Mouse (Mus musculus) T-helper 2 cell (primary cell): ENCODE measurements around the gene Mapk14.

Experiments used
- in situ Hi-C: fragments of 300-600 bp; cut with MboI, MseI; formaldehyde crosslinking; loops from one replicate; pipeline ENCODE4 v1.15.1; 2025; ENCODE audit warnings: high pct_unique_total_duplicates

The Mapk14 gene

DNA sequence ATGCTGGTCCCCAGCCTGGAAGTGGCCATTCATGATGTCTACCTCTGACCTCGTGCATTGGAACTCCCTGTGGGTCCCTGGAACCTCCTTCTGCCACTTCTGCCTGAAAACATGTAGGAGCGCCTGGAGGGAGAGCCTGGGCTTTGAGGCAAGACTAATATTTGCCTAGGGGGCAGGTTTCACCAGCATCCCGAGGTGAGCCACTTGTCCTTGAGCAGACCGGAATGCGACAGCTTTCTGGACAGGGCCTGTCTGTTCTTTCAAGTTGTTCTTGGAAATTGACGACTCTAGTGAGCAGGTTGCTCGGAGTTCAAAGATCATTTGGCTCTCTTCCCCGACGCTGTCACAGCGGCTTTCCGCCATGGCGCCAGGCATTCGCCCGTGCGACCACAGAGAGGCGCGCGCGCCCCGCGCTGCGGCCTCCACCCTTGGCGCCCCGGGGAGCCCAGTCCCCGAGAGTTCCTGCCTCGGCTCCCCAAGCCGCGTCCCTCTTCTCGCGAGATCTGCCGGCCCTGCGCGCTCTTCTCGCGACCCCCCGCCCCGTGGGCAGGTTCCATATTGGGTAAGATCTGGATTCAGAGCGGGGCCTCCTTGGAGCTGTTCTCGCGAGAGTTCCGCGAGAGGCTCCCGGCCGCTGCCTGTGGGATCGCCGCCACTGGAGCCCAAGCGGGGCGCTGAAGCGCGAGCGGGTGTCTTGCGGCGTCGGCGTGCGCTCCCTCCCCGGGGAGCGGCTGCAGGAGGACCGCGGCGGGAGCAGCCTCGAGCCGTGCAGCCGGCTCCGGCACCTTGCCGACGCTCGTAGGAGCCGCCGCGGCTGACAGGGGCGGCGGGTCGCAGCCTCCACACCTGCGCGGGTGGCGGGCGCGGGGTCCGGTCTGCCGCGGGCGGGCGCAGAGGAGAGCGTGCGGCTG, at the start of gene Mapk14:
TSS of gene Mapk14 (plus strand) at position 554 of the 911 bp plus-strand sequence.
- in situ Hi-C loops: no loop called here

DNA sequence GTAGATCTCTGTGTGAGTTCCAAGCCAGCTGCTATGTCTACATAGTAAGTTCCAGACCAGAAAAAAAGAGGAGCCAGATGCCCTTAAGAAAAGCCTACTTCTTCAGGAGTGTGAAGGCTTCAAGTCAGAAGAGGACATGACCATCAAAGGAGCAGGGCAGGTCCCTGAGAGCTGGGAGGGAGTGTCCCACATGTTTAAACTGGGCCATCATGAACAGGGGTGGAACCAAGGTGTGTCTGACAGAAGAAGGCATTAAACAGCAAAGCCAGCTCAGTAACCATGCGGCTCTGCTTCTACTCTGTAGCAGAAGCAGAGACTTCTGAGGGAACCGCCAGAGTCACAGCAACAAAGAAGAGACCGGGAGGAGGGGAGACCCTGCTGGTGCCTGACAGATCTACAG, 47.4 kb upstream of the Mapk14 start:
- in situ Hi-C loops: no loop called here

DNA sequence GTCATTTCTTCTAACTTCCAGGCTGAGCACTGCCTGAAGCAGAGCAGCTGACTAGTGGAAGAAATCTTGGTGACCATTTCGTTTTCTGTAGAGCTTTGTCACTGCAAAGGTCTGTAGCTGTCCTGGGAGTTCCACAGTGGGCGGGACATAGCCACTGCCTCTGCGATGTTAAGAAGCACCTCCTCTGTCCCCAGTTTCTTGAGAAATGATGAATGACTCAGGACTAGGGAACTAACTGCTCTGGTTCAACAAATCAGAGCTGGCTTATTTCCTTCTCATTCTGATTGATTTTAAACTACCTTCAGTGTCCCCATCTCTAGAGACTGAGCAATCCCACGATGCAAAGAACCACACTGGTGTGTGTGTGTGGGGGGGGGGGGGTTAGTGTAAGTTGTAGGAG, 47.0 kb upstream of the Mapk14 start:
- in situ Hi-C loops: no loop called here

DNA sequence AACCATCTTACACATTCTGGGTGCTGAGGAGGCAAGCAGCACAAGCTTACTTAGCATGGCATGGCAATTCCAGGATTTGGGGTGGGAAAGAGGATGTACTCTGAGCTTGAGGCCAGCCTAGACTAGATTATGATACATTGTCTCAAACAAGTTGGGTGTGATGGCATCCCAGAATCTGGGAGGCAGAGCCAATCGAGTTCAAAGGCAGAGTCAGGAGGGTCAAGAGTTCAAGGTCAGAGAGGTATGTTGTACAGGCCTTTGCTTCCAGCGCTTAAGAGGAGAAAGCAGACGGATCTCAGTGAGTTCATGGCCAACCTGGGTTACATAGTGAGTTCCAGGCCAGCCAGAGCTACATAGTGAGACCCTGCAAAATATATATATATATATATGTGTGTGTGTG, 44.9 kb upstream of the Mapk14 start:
- in situ Hi-C loops: no loop called here

DNA sequence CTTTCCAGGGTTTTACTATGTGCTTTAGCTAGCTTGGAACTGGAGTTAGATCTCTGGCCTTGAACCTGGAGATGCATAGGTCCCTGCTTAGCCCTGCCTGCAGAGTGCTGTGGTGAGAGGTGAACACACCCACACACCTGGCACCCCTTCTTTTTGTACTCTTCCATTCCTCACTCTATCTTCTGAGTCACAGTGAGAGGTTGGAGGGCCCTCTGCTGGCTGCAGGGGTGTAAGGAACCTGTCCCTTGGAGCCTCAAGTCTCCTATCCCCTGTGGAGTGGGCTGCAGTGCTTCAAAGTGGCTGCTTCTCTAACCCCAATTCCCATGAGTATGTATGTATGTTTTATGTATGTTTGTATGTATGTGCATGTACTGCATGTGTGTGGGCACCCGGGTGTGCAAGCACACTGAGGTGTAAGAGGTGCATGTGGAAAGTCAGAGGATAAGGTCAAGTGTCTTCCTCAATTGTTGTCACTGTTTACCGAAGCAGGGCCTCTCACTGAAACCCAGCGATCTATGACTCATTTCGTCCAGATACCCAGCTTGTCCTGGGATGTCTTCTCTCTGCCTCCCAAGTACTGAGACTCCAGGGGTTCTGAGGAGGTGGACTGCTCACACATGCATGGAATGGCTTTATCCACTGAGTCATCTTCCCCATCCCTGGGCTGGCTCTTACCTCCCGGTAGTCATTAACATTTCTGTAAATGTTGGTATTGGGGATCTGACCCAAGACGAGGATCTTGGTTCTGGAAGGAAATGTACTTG, 42.3 kb upstream of the Mapk14 start:
- in situ Hi-C loops: no loop called here

DNA sequence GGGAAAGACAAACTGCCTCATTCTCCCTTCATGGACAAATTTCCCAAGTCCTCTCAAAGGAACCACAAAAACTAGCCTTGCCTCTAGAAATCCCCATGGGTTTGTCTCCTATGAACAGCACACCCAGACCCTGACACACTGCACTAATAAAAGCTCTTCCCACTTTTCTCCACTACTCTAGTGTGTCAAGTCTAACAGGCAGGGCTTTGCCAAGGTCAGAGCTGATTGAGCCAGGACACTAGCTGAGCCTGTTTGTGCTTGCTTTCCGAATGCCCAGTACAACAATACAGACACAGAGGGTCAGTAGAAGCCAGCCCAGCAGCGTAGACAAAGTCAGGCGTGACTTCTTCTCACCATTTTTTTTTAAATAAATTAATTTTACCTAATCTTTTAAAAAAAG, 40.9 kb upstream of the Mapk14 start:
- in situ Hi-C loops: no loop called here

DNA sequence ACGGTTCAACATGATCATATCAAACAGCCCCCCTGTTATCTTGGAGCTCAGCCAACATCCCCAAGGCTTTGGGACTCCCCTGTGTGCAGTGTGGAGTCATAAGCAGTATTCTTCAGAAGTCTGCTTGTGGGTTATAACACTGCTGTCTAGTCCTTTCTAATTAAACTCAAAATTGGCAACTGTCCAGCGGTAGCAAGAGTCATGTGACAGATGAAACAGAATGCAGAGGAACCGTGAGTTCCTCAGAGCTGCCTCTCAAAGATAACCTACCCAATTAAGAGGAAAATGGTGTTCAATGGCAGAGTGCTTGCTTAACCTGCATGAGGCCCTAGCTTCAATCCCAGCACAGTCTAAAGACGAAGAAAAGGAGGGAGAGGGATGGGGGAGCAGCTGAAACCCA, 33.2 kb upstream of the Mapk14 start:
- in situ Hi-C loops: no loop called here

DNA sequence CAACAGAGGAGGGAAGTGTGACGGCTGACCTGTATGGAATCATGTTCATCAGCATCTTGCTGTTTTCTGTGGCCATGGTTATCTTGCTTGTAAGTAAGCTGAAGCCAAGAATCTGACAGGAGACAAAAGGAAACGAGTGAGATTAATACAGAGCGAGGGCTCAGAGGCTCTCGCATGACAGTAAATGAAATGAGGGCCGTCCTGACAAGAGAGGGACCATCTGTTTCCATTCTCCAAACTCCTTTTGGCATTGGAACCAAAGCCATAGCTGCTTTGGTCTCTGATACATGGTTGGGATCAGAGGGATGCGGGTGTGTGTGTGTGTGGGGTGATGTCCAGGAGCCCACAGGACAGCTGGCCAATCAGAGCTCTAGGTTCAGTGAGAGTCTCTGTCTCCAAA, 31.6 kb upstream of the Mapk14 start:
- in situ Hi-C loops: no loop called here

DNA sequence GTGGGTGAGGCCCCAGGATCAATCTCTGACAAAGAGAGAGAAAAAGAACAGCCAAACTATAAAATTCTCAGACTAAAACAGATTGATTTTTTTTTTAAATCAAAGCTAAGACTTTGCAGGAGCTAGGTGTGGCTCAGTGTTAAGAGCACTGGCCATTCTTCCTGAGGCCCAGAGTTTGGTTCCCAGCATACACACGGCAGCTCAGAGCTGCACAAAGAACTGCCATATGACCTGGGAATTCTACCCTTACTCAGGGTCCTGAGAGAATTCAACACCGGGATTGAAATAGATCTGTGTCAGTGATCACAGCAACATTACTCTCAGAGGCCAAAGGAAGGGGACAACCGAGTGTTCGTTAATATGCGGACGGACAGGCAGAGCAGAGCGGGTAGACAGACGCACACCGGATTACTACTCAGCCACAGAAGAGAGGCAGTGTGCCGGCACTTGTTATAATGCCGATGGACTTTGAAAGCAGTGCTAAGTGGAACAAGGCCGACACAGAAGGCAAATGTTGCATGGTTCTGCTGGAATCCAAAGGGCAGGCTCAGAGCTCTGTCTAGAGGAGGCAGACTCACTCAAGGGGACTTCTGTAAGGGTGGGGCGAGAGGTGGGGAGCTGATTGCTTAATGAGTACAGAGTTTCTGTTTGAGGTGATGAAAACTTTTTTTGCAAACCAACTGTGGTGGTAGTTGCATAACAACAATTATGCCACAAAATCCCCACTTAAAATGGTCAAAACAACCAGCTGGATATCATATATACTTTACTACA, 8.6 kb upstream of the Mapk14 start:
- in situ Hi-C loops: no loop called here

DNA sequence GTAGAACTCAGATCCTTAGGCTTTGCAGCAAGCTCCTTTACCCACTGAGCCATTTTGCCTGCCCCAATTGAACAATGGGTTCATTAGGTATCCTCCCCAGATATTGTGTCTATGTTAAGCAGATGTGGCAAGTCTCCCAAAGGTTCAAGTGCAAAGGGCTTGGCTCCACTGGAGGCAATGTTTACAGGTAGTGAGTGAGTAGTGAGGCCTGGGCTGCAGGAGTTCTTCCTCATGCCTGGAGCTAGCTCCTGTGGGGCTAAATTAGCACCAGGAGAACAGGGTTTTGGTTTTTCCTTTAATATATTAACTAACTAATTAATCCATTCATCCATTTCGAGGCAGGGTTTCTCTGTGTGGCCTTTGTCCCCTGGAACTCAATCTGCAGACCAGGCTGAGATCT, 7.5 kb upstream of the Mapk14 start:
- in situ Hi-C loops: no loop called here

DNA sequence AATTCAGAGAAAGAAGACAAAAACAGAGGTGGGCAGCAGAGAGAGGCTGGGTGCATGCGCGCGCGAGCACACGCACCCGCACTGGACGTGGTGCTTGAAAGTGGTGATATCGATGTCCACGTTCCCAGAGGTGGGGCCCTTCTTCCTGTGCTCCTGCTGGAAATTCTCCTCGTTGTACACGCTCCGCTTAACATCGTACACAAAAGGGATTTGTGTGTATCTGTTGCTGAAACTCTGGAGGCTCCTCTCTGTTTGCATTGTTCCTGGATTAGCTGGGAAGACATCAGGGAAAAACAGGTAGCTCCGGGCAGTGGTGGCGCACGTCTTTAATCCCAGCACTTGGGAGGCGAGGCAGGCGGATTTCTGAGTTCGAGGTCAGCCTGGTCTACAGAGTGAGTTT, 6.5 kb upstream of the Mapk14 start:
- in situ Hi-C loops: no loop called here

DNA sequence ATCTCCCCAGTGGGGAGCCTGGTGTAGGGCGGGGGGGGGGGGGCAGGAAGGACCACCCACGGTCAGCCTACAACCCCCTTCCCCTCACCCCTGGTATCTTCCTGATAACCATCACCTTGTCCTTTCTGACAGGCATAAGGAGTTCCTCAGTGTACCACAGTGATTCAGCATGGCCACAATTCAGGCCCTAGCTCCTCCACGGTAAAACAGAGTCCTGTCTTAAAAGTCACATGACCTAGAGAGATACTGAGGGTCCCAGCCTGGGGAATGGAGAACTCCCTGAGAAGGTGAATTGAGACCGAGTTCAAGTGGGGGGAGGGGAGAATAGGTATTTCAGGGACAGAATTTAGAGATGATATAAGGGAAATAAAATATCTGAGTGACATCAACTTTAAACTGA, 3.8 kb upstream of the Mapk14 start:
- in situ Hi-C loops: no loop called here

DNA sequence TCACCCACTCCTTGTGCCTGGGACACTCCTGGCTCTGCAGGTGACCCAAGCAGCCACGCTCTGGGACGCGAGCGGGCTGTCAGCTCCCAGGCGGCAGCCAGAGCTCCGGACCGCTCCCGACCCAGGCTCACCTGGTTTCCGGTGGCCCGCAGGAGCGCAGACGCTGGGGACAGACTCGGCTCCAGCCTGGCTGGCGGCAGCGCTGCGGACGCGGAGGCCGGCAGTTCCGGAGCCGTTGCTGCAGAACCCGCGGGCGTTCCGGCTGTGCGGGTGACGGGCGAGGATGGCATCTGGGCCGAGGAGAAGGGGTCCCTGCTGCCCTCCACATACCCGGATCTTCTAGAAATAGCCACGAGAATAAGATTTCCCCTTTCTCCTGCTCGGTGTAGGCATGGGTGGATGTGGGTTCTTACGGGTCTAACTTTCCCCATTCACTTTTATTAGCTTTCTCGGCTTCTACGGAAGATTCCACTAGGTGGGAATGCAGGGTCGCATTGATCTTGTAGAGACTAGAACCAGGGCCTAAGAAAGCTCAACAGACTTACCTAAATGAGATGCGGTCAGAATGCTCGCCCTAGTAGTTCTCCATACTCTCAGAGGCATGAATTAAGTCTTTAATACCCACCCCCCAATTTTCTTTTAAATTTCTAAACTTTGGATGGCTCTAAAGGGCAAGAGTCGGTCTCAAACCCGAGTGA, 1.4 kb upstream of the Mapk14 start, which contains the start of gene Slc26a8:
TSS of gene Slc26a8 (minus strand) at position 648 of the 698 bp plus-strand sequence.
- in situ Hi-C loops: no loop called here

DNA sequence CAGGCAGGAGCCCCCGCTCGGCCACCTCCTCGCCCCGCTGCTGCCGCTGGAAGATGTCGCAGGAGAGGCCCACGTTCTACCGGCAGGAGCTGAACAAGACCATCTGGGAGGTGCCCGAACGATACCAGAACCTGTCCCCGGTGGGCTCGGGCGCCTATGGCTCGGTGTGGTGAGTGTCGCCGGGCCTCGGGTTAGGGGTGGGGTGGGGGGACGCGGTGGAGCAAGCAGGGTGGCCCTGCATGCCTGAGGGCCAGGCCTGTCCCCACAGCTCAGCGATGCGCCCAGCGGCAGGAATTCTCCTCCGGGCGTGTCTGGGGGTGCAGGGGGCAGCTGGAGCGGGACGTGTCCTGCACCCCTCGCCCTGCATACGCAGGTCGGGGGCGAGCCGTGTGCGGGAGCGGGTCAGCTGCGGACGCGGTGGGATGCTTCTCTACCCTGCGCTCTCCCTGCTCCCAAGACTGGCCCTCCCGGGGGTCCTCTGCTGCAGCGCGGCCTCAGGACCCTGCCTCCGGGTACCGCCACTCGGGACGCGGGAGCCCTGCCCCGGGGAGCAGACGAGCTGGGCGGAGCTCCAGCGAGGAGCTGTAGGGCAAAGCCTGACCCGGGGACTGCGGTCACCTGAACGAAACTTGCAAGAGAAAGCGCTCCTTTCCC, 685 bp downstream of the Mapk14 start:
- in situ Hi-C loops: no loop called here

DNA sequence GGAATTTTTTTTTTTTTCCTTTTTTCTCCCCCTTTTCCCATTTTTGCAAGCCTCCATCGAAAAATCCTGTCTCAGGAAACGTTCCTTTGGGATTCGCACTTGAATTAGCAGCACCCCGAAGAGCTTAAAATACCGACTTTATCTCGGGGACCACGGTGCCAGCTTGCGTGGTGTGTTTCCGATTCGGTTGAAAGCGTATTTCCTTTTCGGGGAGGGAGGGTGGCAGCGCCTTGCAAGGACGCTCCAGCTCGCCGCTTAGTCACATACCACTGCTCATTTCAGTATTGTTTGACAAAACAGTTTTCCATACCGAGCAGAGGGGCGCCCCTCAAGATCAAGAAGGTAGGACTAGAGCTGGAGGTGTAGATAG, 1.2 kb downstream of the Mapk14 start:
- in situ Hi-C loops: no loop called here

DNA sequence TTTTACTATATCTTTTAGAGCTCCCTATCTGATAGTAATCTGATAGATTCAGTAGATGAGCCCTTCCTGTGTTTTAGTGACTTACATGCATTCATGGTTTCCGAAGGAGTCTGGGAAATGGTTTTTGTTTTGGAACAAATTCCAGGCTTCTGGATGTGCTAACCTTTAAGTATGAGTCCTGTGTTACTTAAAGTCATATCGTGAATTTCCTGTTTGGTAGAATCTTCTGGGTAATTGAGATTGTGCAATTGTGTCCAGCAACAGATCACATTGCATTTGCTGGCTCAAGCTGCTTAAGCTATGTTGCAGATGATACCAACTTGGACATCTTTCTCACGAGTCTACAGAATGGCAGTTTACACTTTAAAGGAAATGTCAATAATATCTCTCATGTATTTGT, 2.0 kb downstream of the Mapk14 start:
- in situ Hi-C loops: no loop called here

DNA sequence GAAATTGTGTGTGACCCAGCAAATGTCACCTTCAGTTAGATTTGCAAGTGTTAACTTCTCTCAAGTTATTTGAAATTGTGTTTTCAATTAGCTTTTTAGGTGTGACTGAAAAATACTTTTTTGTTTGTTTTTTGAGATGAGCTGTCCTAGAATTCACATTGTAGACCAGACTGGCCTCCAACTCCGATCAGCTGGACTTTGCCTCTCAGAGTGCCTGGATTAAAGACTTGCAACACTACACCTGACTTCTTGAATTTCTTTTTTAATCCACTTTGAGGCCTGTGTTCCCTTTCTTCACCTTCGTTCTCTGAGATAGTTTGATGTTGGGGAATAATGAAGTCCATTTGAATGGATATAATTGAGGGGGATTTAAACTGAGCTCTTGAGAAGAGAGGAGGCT, 2.9 kb downstream of the Mapk14 start:
- in situ Hi-C loops: no loop called here

DNA sequence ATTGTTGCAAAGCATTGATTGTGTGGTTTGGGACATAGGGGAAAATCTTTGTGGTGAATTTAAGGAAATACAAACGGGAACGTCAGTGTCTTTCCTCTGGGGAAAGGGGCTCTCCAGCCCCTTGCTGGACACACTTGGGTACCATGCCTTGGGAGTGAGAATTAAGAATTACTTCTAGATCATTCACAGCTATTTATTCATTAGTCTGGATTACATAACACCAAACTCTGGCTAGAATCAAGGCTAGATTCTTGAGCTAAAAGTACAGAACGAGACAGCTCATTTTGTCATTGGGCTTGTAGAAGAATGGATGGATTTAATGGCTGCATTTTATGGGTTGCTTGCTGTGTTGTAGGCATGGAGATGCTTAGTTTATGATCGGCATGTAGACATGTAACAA, 3.7 kb downstream of the Mapk14 start:
- in situ Hi-C loops: no loop called here

DNA sequence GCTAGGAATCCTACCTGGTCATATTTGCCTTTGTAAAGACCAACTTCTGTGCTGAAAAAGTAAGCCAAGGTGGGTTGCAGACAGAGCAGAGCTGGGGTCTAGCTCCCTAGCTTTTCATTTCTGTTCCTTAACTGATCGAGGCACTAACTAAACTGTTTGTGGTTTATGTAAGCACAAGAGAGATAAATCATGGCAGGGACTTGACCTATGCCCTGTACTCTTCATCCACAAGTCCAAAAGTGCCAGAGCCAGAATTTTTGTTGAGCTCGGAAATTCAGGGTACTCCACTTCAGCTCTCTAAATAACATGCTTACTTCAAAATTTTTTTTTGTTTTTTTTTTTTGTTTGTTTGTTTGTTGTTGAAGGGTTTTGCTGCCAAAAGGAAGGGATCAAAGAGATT, 5.5 kb downstream of the Mapk14 start:
- in situ Hi-C loops: no loop called here

DNA sequence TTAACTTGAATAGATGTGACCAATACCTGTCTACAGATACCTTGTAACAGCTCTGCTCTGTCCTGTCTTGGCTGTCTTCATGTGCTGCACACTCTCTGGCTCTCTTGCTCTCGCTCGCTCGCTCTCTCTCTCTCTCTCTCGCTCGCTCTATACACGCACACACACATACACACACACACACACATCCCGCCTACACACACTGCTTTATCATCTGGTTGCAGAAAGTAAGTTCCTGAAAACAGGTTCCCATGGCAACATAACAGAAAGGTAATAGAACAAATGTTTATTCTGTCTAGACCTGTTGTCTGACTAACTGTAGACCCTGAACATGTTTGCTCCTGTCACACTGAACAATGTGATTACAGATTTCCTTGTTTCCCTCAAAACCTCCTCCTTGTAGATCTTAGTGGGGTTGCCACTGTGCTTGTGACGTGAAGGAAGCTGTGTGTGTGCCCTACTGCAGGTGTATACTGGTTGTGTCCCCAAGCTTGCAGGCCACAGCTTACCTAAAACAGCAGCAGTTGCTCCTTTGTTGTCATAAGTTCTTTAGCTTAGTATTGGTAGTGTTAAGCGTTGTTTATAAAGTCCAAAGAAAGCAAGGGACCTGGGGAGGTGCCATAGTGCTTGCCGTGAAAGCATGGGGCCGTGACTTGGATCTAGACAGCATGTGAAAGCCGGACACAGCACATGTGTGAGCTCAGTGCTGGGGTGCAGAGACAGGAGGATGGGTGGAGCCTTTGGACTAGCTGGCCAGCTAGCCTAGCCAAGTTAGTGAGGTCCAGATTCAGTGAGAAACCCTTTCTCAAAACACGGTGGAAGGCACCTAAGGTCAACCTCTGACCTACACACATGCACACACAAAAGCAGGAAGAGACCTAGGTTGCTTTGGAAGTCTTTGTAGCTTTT, 6.4 kb downstream of the Mapk14 start:
- in situ Hi-C loops: no loop called here
